Mouse (Mus musculus): Measurements from ENCODE around the gene Man1a2. TPM values are rescaled to one million over a fixed set of nuclear protein-coding genes. Genes with fewer than 3 reads are reported as not detected.

Man1a2 gene
- polyA plus RNA-seq, 1 experiment = 6.0 TPM

DNA sequence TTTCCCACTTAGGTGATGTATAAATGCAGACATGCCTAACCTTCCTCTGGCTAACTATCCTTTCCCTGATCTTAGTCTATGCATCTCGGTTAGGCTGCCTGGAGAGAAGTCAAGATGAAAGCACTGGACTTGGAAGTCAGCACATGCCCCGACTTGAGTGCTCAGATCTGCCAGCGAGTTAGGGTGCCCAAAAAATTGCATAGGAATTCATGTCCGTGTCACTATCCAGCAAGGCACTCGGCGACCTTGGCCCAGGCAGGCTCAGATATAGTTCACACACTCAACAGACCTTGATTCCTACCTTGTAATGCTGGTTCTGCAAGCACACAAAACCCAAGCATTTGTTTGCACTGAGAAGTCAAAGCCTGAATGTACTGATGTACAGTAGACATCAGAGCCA, 3.4 kb upstream of the Man1a2 start:
- Histone ChIP-seq H3K4me1 (ENCODE audit: control insufficient read depth) (peaks cover 37% of the 10 kb centered on the region), H3K4me3 (replicated peaks) (no peak overlapping the region), H3K27me3 (ENCODE audit: control insufficient read depth) (no peaks in the 10 kb centered on the region), H3K36me3 (ENCODE audit: control insufficient read depth) (no peaks in the 10 kb centered on the region), H3K9me3 (ENCODE audit: control insufficient read depth, low read length) (no peaks in the 10 kb centered on the region)
- no peak for TF ChIP-seq GATA1 (IDR thresholded peaks at IDR 0.05; ENCODE audit: low read length)
- no peak for TF ChIP-seq TAL1 (IDR thresholded peaks at IDR 0.05; ENCODE audit: low read length)

DNA sequence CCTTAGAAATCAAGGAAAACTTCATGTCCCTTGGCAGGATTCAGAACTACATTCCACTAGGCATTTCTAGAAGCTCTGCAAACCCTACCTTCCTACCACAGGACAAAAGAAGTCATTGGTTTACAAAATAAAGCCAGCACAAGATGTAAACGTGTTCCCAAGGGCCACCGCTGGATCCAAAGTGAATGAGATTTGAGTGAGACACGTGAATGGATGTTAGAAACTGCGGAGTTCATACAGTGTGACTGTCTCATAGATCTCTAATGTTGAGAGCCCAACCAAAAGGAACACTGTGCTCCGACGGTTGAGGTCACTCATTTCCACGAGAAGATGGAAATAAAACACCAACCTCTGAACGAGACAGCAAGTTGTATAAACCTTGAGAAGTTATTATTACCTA, 1.5 kb upstream of the Man1a2 start:
- no peaks in the 10 kb centered on the region for H3K9me3 ChIP-seq (ENCODE audit: control insufficient read depth, low read length)
- no peak overlapping the region for H3K4me3 ChIP-seq (replicated peaks)

DNA sequence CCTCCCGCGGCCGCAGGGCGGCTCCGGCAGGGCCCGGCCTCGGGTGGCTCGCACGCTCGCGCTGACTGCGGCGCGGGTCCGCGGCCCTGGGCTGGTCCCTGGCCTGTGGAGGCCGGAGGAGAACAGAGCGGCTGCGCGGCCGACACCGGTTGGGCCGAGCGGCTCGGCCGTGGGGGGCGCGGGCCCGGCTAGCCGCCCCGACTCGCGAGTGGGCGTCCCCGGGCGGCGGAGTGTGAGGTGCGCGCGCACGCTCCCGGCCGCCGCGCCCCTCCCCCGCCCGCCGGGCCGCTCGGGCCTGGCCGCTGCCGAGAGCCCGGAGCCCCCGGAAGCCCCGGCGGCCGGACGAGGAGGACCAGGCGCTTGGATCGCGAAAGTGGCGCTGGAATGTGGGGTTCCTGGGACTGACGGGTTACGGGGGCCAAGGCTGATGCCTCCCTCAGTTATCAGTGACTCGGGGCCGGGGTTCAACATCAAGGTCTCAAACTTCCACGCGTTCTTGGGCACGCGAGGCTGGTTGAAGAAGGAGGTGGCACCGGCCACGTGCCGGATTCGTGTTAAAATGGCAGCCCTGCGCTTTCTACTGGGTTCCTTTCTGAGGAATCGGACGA, 564 bp upstream of the Man1a2 start:
- Histone ChIP-seq H3K9me3 (ENCODE audit: control insufficient read depth, low read length) (no peaks in the 10 kb centered on the region), H3K4me1 (ENCODE audit: control insufficient read depth) (peaks cover 43% of the 10 kb centered on the region), H3K27me3 (ENCODE audit: control insufficient read depth) (no peaks in the 10 kb centered on the region), H3K36me3 (ENCODE audit: control insufficient read depth) (peaks cover 2% of the 10 kb centered on the region; the same call in 1 of the 2 replicates), H3K4me3 (replicated peaks) (peak overlapping the region; percentile 88)
- TF ChIP-seq GATA1 (IDR thresholded peaks at IDR 0.05; ENCODE audit: low read length) (no peak), TAL1 (IDR thresholded peaks at IDR 0.05; ENCODE audit: low read length) (no peak)

More for the DNA sequence above, 1.5 kb upstream of the Man1a2 start:
- no peak for TF ChIP-seq GATA1 (IDR thresholded peaks at IDR 0.05; ENCODE audit: low read length)
- TF ChIP-seq TAL1 (IDR thresholded peaks at IDR 0.05; ENCODE audit: low read length) = no peak
- Histone ChIP-seq H3K27me3 (ENCODE audit: control insufficient read depth) (no peaks in the 10 kb centered on the region), H3K36me3 (ENCODE audit: control insufficient read depth) (no peaks in the 10 kb centered on the region), H3K4me1 (ENCODE audit: control insufficient read depth) (peaks cover 45% of the 10 kb centered on the region)

DNA sequence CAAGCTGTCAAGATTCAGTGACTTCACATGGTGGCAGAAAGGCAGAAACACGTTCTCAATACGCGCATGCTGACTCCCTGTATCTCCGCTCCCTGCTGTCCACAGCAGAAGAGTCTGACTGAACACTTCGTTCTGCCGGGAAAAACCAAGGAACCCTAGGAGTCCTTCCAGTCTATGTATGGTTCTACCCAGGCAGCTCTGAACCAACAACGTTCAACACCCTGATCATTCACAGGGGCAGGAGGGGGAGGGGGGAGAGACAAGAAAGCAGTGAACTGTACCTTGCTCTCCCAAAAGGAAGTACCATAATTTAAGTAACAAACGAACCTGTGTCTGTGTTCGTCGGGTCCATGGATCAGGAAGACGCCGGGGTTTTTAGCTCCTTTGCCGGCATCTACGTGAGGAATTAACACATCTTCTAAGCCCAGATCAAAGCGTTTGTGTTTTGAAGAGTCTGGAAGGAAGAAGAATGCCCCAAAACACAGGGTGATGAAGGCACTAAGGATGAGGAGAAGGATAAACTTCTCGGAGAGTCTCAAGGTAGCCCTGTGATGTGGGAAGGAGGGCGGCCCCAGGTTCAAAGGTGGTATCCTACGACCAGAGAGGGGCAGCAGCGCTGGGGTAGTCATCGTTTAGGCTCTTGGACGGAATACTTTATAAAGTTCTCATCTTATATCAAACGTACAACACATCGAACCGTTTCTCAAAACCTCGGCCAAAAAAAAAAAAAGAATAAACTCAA, 898 bp downstream of the Man1a2 start:
- no peaks in the 10 kb centered on the region for H3K27me3 ChIP-seq (ENCODE audit: control insufficient read depth)
- H3K4me1 ChIP-seq (ENCODE audit: control insufficient read depth) = peaks cover 49% of the 10 kb centered on the region
- H3K36me3 ChIP-seq (ENCODE audit: control insufficient read depth) = peaks cover 7% of the 10 kb centered on the region
- TF ChIP-seq GATA1 (IDR thresholded peaks at IDR 0.05; ENCODE audit: low read length) (no peak), TAL1 (IDR thresholded peaks at IDR 0.05; ENCODE audit: low read length) (no peak)
- H3K9me3 ChIP-seq (ENCODE audit: control insufficient read depth, low read length) = no peaks in the 10 kb centered on the region
- peak overlapping the region; percentile 88 for H3K4me3 ChIP-seq (replicated peaks)

DNA sequence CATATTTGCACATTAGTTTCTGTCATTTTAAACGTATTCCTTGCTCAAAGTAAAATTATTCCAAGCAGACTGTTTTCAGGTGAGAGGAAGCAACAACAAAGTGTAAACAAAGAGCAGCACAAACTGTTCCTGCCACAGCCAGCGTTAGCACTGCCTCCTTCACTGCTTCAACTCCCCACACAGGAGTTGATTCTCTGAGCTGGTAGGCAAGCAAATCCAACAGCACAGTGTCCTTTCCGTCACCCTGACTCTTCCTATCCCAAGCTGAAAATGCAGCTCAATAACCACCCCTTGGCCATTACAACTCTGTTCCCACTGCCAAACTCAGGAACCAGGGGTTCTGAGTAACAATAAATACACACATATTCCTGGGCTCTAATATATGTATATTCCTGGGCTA, 2.5 kb downstream of the Man1a2 start:
- Histone ChIP-seq H3K36me3 (ENCODE audit: control insufficient read depth) (peaks cover 15% of the 10 kb centered on the region), H3K9me3 (ENCODE audit: control insufficient read depth, low read length) (no peaks in the 10 kb centered on the region), H3K4me1 (ENCODE audit: control insufficient read depth) (peaks cover 59% of the 10 kb centered on the region), H3K27me3 (ENCODE audit: control insufficient read depth) (no peaks in the 10 kb centered on the region), H3K4me3 (replicated peaks) (peak overlapping the region; percentile 88)
- TF ChIP-seq TAL1 (IDR thresholded peaks at IDR 0.05; ENCODE audit: low read length) (no peak), GATA1 (IDR thresholded peaks at IDR 0.05; ENCODE audit: low read length) (no peak)

DNA sequence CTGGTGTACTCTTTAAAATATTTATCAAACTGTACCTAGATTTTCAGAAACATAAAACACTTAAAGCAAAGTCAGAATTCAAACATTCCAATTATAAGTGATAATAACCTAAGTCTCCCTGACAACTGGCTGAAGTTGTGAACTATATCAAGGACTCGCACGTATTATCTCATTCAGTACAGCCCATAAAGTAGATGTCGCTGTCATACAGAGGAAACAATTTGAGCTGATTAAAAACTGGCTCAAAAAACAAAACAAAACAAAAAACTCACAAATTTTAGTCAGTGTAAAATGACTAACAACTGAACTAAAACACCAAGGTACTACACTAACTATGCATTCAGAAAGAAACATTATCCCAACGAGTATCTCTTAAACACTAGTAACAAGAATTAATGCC, 3.0 kb downstream of the Man1a2 start:
- TF ChIP-seq GATA1 (IDR thresholded peaks at IDR 0.05; ENCODE audit: low read length) (no peak), TAL1 (IDR thresholded peaks at IDR 0.05; ENCODE audit: low read length) (no peak)
- Histone ChIP-seq H3K27me3 (ENCODE audit: control insufficient read depth) (no peaks in the 10 kb centered on the region), H3K36me3 (ENCODE audit: control insufficient read depth) (peaks cover 15% of the 10 kb centered on the region), H3K4me1 (ENCODE audit: control insufficient read depth) (peaks cover 62% of the 10 kb centered on the region), H3K9me3 (ENCODE audit: control insufficient read depth, low read length) (no peaks in the 10 kb centered on the region), H3K4me3 (replicated peaks) (peak overlapping the region; percentile 88)

DNA sequence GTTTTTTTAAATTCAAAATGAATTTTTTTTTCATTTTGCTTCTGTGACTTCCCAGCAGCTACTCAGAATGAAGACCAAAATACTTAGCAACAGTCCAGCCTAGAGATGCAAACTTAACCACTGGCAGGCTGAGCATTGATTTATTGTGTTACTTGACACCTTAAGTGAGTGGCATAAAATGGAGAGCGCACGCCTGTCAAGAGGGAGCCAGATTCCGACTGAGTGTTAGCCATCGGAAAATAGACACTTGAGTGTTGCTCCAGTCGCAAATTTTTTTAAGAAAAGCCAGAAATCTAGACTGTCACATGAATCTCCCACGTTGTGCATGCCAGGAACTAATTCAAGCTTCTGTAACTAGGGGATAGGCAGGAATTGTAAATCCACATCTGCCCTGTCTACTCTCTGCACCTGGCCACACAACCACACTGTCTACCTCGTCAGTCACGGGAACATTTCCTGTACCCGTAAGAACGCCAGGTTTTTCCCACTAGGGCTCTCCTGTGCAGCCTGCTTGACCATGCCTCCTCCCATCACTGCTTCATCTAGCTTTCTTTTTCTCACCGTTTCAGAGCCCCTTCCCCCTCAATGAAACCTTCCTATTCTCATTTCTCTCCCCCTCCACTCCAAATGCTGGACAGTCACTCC, 3.7 kb downstream of the Man1a2 start:
- Histone ChIP-seq H3K4me3 (replicated peaks) (peak overlapping the region; percentile 88), H3K4me1 (ENCODE audit: control insufficient read depth) (peaks cover 58% of the 10 kb centered on the region), H3K9me3 (ENCODE audit: control insufficient read depth, low read length) (no peaks in the 10 kb centered on the region), H3K27me3 (ENCODE audit: control insufficient read depth) (no peaks in the 10 kb centered on the region), H3K36me3 (ENCODE audit: control insufficient read depth) (peaks cover 18% of the 10 kb centered on the region)
- TF ChIP-seq TAL1 (IDR thresholded peaks at IDR 0.05; ENCODE audit: low read length) = no peak
- TF ChIP-seq GATA1 (IDR thresholded peaks at IDR 0.05; ENCODE audit: low read length) = no peak

DNA sequence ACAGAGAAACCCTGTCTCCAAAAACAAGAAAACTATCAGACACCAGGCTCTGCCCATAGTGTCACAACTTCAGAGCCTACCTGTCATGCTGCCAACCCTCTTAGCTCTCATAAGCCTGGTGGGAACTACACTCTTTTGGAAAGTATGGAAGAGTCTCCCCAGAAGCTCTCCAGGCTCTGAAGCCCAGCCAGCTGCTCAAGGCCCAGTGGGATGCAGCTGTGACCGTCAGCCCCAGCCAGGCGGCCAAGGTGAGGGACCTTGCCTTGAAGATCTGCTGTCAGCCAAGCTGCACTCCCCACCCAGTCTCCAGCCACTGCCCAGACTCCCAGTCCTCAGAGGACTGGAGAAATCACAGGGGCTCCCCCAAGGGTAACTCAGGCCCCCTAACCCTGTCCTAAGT, 5.1 kb downstream of the Man1a2 start:
- Histone ChIP-seq H3K4me3 (replicated peaks) (no peak overlapping the region), H3K4me1 (ENCODE audit: control insufficient read depth) (peaks cover 52% of the 10 kb centered on the region), H3K9me3 (ENCODE audit: control insufficient read depth, low read length) (no peaks in the 10 kb centered on the region), H3K27me3 (ENCODE audit: control insufficient read depth) (no peaks in the 10 kb centered on the region), H3K36me3 (ENCODE audit: control insufficient read depth) (peaks cover 19% of the 10 kb centered on the region)
- no peak for TF ChIP-seq TAL1 (IDR thresholded peaks at IDR 0.05; ENCODE audit: low read length)
- no peak for TF ChIP-seq GATA1 (IDR thresholded peaks at IDR 0.05; ENCODE audit: low read length)

DNA sequence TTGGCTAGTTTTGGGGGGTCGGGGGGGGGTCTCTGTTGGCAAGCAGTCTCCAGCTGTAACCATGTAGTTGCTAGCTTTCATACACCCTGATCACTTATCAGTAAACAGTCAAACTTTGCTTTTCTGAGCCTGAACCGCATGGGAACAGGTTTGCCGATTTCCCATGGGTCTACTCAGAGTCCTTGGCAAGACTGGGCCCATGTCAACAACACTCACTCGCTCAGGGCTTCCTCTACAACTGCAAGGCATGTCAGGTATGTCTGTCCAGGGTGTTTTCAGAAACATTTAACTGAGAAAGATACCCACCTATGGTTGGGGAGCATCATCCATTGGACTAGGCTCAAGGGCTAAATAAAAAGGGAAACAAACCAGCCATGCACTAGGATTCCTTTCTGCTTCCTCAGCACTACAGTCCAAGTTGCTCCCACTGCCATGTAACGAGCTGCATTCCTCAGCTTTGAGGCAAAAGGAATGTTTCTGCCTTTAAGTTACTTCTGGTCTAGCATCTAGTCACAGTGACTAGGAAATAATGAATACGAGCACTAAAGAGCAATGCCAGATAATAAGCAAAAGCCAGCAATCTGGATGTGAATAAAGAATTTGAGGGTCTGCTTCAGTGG, 6.2 kb downstream of the Man1a2 start:
- Histone ChIP-seq H3K27me3 (ENCODE audit: control insufficient read depth) (no peaks in the 10 kb centered on the region), H3K9me3 (ENCODE audit: control insufficient read depth, low read length) (no peaks in the 10 kb centered on the region), H3K4me1 (ENCODE audit: control insufficient read depth) (peaks cover 52% of the 10 kb centered on the region), H3K36me3 (ENCODE audit: control insufficient read depth) (peaks cover 19% of the 10 kb centered on the region), H3K4me3 (replicated peaks) (no peak overlapping the region)
- no peak for TF ChIP-seq GATA1 (IDR thresholded peaks at IDR 0.05; ENCODE audit: low read length)
- TF ChIP-seq TAL1 (IDR thresholded peaks at IDR 0.05; ENCODE audit: low read length) = no peak
